8 mouse cellular contexts compared by ENCODE assay signal in genomic region chr11:70334477-70334876, GRCm38 (mm10). TPM values are rescaled to one million over a fixed set of nuclear protein-coding genes. Genes with fewer than 3 reads are reported as not detected.
A peak's percentile ranks its signal among the peaks of the same experiment; 100 is the strongest.
DNase-seq lines count a peak whose midpoint lies in the region; ATAC-seq and TF ChIP-seq lines count a peak whose summit lies in the region.

No protein-coding gene starts in this region.

- no peak overlapping the region for H3K27ac ChIP-seq in liver, adult 2 months (replicated peaks; ENCODE audit: insufficient read depth, low read depth, low read length)
- H3K27ac ChIP-seq in liver, embryonic 12.5 days: no peak overlapping the region
- no peak overlapping the region for H3K27ac ChIP-seq in cortical plate, adult 2 months (ENCODE audit: insufficient read depth, low read length)
- H3K27ac ChIP-seq in liver, embryonic 14.5 days: no peak overlapping the region

- peak; percentile 72 for TF ChIP-seq CTCF in liver, adult 2 months (IDR thresholded peaks at IDR 0.05; ENCODE audit: low read depth, low read length)
- peak; percentile 77 for TF ChIP-seq CTCF in cortical plate, adult 2 months (IDR thresholded peaks at IDR 0.05; ENCODE audit: extremely low read depth, insufficient read depth, low read length)
- TF ChIP-seq CTCF in liver, embryonic 14.5 days (IDR thresholded peaks at IDR 0.05; ENCODE audit: low read depth): peak; percentile 75

- H3K4me1 ChIP-seq in liver, adult 2 months (ENCODE audit: control insufficient read depth, insufficient read depth, low read length): no peaks in the 10 kb centered on the region
- no peaks in the 10 kb centered on the region for H3K4me1 ChIP-seq in liver, embryonic 12.5 days
- H3K4me1 ChIP-seq in cortical plate, adult 2 months (ENCODE audit: control insufficient read depth, insufficient read depth, low read length): no peaks in the 10 kb centered on the region
- H3K4me1 ChIP-seq in liver, embryonic 14.5 days (replicated peaks; ENCODE audit: control insufficient read depth in 2 of 2, insufficient read depth in 2 of 2, low read length in 1 of 2): no peaks in the 10 kb centered on the region

- DNase-seq in liver, adult 2 months (ENCODE audit: extremely low read depth, low read depth, low spot score): peak; percentile 28
- peak; percentile 77 for DNase-seq in adipocyte (ENCODE audit: low spot score)
- DNase-seq in kidney, adult 8-10 months: peak; percentile 24 to 77
- DNase-seq in liver, embryonic 14.5 days (ENCODE audit: low read depth in 3 of 3, low spot score in 3 of 3): peak; percentile 9 to 27 (median 14)
- peak; percentile 69 to 71 for DNase-seq in right cerebral cortex, adult 2 months (ENCODE audit: low spot score in 2 of 2)
- DNase-seq in yolk sac, embryonic 10.5 days (ENCODE audit: low spot score): no peak

- TF ChIP-seq EP300 in liver, embryonic 14.5 days (IDR thresholded peaks at IDR 0.05; ENCODE audit: low read depth): no peak

- H3K4me3 ChIP-seq in liver, adult 2 months (ENCODE audit: insufficient read depth, low read depth, low read length): no peak overlapping the region
- no peak overlapping the region for H3K4me3 ChIP-seq in liver, embryonic 12.5 days
- no peak overlapping the region for H3K4me3 ChIP-seq in cortical plate, adult 2 months (ENCODE audit: insufficient read depth, low read length)
- H3K4me3 ChIP-seq in liver, embryonic 14.5 days (ENCODE audit: insufficient read depth in 1 of 2, low read depth in 2 of 2, low read length in 2 of 2): no peak overlapping the region

- no peaks in the 10 kb centered on the region for H3K36me3 ChIP-seq in liver, adult 2 months (ENCODE audit: control insufficient read depth, insufficient read depth, low read length)
- no peaks in the 10 kb centered on the region for H3K36me3 ChIP-seq in liver, embryonic 12.5 days
- no peaks in the 10 kb centered on the region for H3K36me3 ChIP-seq in liver, embryonic 14.5 days (replicated peaks; ENCODE audit: control insufficient read depth, insufficient read depth, low read depth)

- peaks cover under 1% of the 10 kb centered on the region; the same call in 1 of the 2 replicates for H3K27me3 ChIP-seq in liver, adult 2 months (ENCODE audit: control insufficient read depth, insufficient read depth, low read length)
- H3K27me3 ChIP-seq in liver, embryonic 12.5 days (replicated peaks): peaks cover 10% of the 10 kb centered on the region; the same call in 1 of the 2 replicates
- no peaks in the 10 kb centered on the region for H3K27me3 ChIP-seq in liver, embryonic 14.5 days (ENCODE audit: control insufficient read depth, insufficient read depth, low read length)

- H3K9ac ChIP-seq in liver, adult 2 months (ENCODE audit: low read depth, low read length): no peak overlapping the region
- H3K9ac ChIP-seq in liver, embryonic 12.5 days: no peak overlapping the region
- H3K9ac ChIP-seq in liver, embryonic 14.5 days (replicated peaks): no peak overlapping the region

- no peaks in the 10 kb centered on the region for H3K79me2 ChIP-seq in liver, adult 2 months (ENCODE audit: control insufficient read depth, insufficient read depth, low read length)

- ATAC-seq in liver, embryonic 12.5 days: no peak
- ATAC-seq in liver, embryonic 14.5 days (ENCODE audit: insufficient read depth): no peak

- WGBS in liver, adult 2 months: 30% methylated on average over 4 of the region's 4 CpGs
- 22% methylated on average over 4 of the region's 4 CpGs for WGBS in liver, embryonic 12.5 days (ENCODE audit: insufficient replicate concordance)
- 25% methylated on average over 4 of the region's 4 CpGs for WGBS in liver, embryonic 14.5 days (ENCODE audit: insufficient replicate concordance)

- H3K9me3 ChIP-seq in liver, embryonic 12.5 days (replicated peaks): no peaks in the 10 kb centered on the region
- no peaks in the 10 kb centered on the region for H3K9me3 ChIP-seq in liver, embryonic 14.5 days (ENCODE audit: control insufficient read depth, low read length)

- no peak for TF ChIP-seq POLR2A in liver, adult 2 months (IDR thresholded peaks at IDR 0.05; ENCODE audit: extremely low read depth, insufficient read depth, low read length)
- TF ChIP-seq POLR2A in cortical plate, adult 2 months (IDR thresholded peaks at IDR 0.05; ENCODE audit: extremely low read depth, insufficient read depth, low read length): no peak

- H3K4me2 ChIP-seq in liver, embryonic 12.5 days: no peak overlapping the region
- H3K4me2 ChIP-seq in liver, embryonic 14.5 days (ENCODE audit: low read depth): no peak overlapping the region

RNA-seq across cellular contexts. Expression of gene Alox12e, which starts 12.0 kb away (rescaled TPM):
- not detected in 2 replicates for total RNA-seq in liver, adult 2 months (2014; rRNA removed)
- polyA plus RNA-seq in liver, adult 2 months (2012; rRNA removed): not detected in 2 replicates
- 0.12 and 0.20 TPM in 2 replicates for polyA plus RNA-seq in liver, embryonic 12.5 days (2016; fragmentation: Nextera tagmentation; extraction: Ambion mirVana)
- polyA plus RNA-seq in cortical plate, adult 2 months (2012; rRNA removed): 0.08 TPM in 1 of 2 replicates, not detected in the other
- polyA plus RNA-seq in liver, embryonic 14.5 days (2012; rRNA removed): 0.05 and 0.06 TPM in 2 replicates
- polyA plus RNA-seq in liver, embryonic 14.5 days (2014; fragmentation: Nextera tagmentation; extraction: Ambion mirVana): 0.10 TPM in 1 of 2 replicates, not detected in the other

RNA-seq across cellular contexts. Expression of gene Alox15, which starts 17.4 kb away (rescaled TPM):
- total RNA-seq in liver, adult 2 months (2014; rRNA removed): 0.07 and 0.09 TPM in 2 replicates
- 0.10 TPM in 1 of 2 replicates, not detected in the other for polyA plus RNA-seq in liver, adult 2 months (2012; rRNA removed)
- polyA plus RNA-seq in liver, embryonic 12.5 days (2016; fragmentation: Nextera tagmentation; extraction: Ambion mirVana): 0.88 and 1.9 TPM in 2 replicates
- polyA plus RNA-seq in cortical plate, adult 2 months (2012; rRNA removed): 0.06 and 0.10 TPM in 2 replicates
- 0.78 and 1.3 TPM in 2 replicates for polyA plus RNA-seq in liver, embryonic 14.5 days (2012; rRNA removed)
- polyA plus RNA-seq in liver, embryonic 14.5 days (2014; fragmentation: Nextera tagmentation; extraction: Ambion mirVana): 0.66 and 0.91 TPM in 2 replicates
